Mouse (Mus musculus): ENCODE data around the gene Wwc1. TPM values are rescaled to one million over a fixed set of nuclear protein-coding genes. Genes with fewer than 3 reads are reported as not detected.

Wwc1 gene
- total RNA-seq (2014; rRNA removed) (21.1 and 21.2 TPM in 2 replicates), polyA plus RNA-seq (2015; fragmentation: Nextera tagmentation; extraction: Ambion mirVana) (13.2 and 13.8 TPM in 2 replicates)

DNA sequence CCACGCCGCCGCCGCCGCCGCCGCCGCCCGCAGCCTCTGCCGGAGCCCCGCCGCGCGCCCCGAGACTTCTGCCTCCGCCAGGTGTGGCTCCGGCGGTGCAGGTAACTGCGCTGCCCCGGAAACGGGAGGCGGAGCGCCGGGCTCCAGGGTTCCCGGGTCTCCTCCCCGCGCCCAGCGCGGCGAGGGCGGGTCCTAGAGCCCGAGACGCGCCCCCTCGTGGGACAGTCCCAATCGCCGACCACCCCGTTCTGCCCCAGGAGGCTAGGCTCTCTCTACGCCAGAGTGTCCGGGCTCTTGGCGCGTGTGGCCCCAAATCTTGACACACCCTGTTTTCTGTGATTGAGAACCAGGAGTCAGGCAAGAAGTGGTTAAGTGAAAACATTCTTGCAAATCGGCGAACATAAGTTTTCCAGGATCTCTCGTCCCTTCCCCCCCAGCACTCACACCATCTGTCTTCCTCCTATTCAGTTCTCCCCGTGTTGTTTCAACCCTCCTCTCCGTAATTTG is at the start of gene Wwc1:
TSS of gene Wwc1 (minus strand) at position 117 of the 507 bp plus-strand sequence.
- Histone ChIP-seq H3K9me3 (ENCODE audit: low read length) (no peaks in the 10 kb centered on the region), H3K4me3 (ENCODE audit: low read depth, low read length) (peak within 1 kb of the TSS; percentile 74), H3K4me2 (ENCODE audit: low read depth) (peak within 1 kb of the TSS; percentile 79), H3K36me3 (ENCODE audit: insufficient read depth) (no peaks in the 10 kb centered on the region), H3K4me1 (ENCODE audit: insufficient read depth) (peaks cover 24% of the 10 kb centered on the region), H3K27me3 (ENCODE audit: insufficient read depth, low read length) (no peaks in the 10 kb centered on the region), H3K9ac (peak within 1 kb of the TSS; percentile 67), H3K27ac (ENCODE audit: low read depth, low read length) (peak within 1 kb of the TSS; percentile 81)
- under 1% methylated on average over 46 of the region's 47 CpGs for WGBS
- TF ChIP-seq CTCF (IDR thresholded peaks at IDR 0.05; ENCODE audit: low read depth): peak; percentile 50
- ATAC-seq (peak; percentile 65), DNase-seq (peak; percentile 79)

DNA sequence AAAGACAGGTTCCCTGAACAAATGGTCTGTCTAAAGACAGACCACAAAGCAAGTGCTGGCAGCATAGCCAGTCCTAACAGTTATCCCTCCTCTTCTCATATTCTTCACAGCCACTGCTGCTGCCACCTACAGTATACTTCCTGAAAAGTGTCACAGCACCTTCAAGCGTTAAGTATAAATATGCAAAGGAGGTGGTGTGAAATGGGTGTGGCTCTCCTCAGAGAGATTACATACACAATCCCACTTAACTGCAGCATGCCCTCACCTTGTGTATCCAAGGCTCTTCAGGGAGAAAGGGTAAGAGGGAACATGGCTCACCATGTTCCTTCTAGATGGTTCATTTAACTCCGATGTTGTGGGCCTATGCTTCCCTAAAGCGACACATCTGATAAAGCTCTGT is 39.7 kb upstream of the Wwc1 start:
- H3K27me3 ChIP-seq (ENCODE audit: insufficient read depth, low read length): no peaks in the 10 kb centered on the region
- no peak overlapping the region for H3K4me3 ChIP-seq (ENCODE audit: low read depth, low read length)
- no peak overlapping the region for H3K27ac ChIP-seq (ENCODE audit: low read depth, low read length)
- no peak overlapping the region for H3K9ac ChIP-seq
- no peaks in the 10 kb centered on the region for H3K4me1 ChIP-seq (ENCODE audit: insufficient read depth)
- H3K9me3 ChIP-seq (ENCODE audit: low read length): no peaks in the 10 kb centered on the region
- ATAC-seq (no peak), DNase-seq (no peak)
- peaks cover 21% of the 10 kb centered on the region for H3K36me3 ChIP-seq (ENCODE audit: insufficient read depth)
- no peak overlapping the region for H3K4me2 ChIP-seq (ENCODE audit: low read depth)
- 72% methylated on average over 3 of the region's 3 CpGs for WGBS
- no peak for TF ChIP-seq CTCF (IDR thresholded peaks at IDR 0.05; ENCODE audit: low read depth)

DNA sequence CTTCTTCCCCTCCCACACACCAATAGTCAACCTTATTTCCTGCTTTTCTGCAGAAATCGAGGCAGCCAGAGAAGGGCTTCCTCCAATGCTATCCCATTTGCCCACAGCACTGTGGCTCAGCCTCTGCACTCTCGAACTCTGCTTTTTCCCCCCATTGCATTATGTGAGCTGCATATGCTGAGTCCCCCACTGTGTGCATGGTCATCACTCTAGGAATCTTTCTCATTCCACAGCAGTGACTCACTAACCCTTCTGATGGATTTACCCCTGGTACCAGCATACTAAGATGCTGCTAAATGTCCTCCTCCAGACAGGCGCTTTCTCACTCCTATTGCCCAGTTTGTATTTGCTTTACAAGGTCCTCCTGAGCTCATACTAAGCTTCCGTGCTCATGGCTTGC is 32.9 kb upstream of the Wwc1 start:
- no peak for ATAC-seq
- peaks cover 7% of the 10 kb centered on the region for H3K36me3 ChIP-seq (ENCODE audit: insufficient read depth)
- H3K4me1 ChIP-seq (ENCODE audit: insufficient read depth): no peaks in the 10 kb centered on the region
- no peak for DNase-seq
- no peak overlapping the region for H3K9ac ChIP-seq
- 78% methylated on average over 4 of the region's 4 CpGs for WGBS
- TF ChIP-seq CTCF (IDR thresholded peaks at IDR 0.05; ENCODE audit: low read depth): no peak
- H3K27ac ChIP-seq (ENCODE audit: low read depth, low read length): no peak overlapping the region
- no peaks in the 10 kb centered on the region for H3K27me3 ChIP-seq (ENCODE audit: insufficient read depth, low read length)
- no peaks in the 10 kb centered on the region for H3K9me3 ChIP-seq (ENCODE audit: low read length)
- H3K4me3 ChIP-seq (ENCODE audit: low read depth, low read length): no peak overlapping the region
- H3K4me2 ChIP-seq (ENCODE audit: low read depth): no peak overlapping the region

DNA sequence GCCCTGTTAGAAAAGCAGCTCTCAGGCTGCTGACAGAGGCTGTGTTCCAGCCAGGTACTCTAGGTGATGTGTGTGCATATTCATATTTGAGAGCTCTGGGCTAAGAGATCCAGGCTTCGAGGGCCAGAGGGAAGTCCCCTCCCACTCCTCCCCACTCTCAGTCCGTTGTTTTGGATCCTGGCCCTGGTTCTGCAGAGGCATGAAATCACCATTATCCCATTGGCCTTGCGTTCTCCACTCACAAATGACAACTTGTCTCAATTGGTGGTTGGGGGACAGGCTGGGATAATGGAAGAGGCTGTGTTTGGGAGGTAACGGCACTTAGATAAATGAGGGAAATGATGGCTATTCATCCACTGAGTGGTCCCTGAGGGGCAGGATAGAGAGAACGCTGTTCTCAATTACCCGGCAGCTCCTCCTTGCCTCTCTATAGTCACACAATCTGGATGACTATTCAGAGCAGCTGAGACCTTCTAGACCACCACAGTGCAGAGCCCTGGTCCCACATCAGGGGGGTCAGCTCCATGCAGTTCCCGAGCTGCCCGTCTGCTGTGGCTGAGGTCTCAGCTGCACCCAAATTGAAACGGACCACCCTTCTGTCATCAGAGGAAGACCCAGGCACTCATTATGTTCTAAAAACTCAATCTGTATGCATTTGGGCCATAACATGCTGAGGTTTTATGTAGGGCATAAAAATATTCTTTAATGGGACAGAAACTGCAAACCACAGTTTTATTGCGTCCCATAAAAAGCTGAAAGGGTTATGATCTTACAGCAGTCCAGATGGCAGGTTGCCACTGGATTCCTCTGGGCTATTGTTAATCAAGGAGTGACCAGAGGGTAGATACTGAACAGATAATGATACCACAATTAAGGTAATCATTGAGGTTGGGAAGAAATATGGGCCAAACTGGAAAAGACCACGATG is 29.2 kb upstream of the Wwc1 start:
- H3K27ac ChIP-seq (ENCODE audit: low read depth, low read length): no peak overlapping the region
- H3K4me2 ChIP-seq (ENCODE audit: low read depth): no peak overlapping the region
- peaks cover 14% of the 10 kb centered on the region for H3K36me3 ChIP-seq (ENCODE audit: insufficient read depth)
- H3K9me3 ChIP-seq (ENCODE audit: low read length): no peaks in the 10 kb centered on the region
- 50% methylated on average over 11 of the region's 11 CpGs for WGBS
- no peaks in the 10 kb centered on the region for H3K27me3 ChIP-seq (ENCODE audit: insufficient read depth, low read length)
- DNase-seq (no peak), ATAC-seq (no peak)
- TF ChIP-seq CTCF (IDR thresholded peaks at IDR 0.05; ENCODE audit: low read depth): no peak
- H3K4me3 ChIP-seq (ENCODE audit: low read depth, low read length): no peak overlapping the region
- H3K4me1 ChIP-seq (ENCODE audit: insufficient read depth): no peaks in the 10 kb centered on the region
- H3K9ac ChIP-seq: no peak overlapping the region

DNA sequence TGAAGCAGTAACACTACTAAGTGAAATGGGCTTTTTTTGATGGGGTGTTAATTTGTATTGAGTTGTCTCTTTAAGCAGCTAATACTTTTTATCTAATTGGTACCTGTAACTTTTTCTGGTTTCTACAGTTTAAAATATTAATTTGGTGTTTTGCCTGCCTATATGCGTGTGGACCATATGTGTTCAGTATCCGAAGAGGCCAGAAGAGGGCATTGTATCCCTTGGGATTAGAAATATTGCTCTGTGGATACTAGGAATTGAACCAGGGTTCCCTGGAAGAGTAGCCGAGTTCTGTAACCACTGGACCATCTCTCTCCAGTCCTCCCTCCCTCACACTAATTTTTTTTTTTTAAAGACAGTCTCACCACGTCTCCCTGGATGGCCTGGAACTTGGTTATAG is 22.6 kb upstream of the Wwc1 start:
- no peaks in the 10 kb centered on the region for H3K27me3 ChIP-seq (ENCODE audit: insufficient read depth, low read length)
- peaks cover 11% of the 10 kb centered on the region for H3K4me1 ChIP-seq (ENCODE audit: insufficient read depth)
- H3K9me3 ChIP-seq (ENCODE audit: low read length): no peaks in the 10 kb centered on the region
- no peak overlapping the region for H3K4me3 ChIP-seq (ENCODE audit: low read depth, low read length)
- peak; percentile 33 for TF ChIP-seq CTCF (IDR thresholded peaks at IDR 0.05; ENCODE audit: low read depth)
- 57% methylated on average over 4 of the region's 4 CpGs for WGBS
- peaks cover 4% of the 10 kb centered on the region; the same call in 1 of the 2 replicates for H3K36me3 ChIP-seq (ENCODE audit: insufficient read depth)
- no peak overlapping the region for H3K9ac ChIP-seq
- DNase-seq: no peak
- no peak for ATAC-seq
- no peak overlapping the region for H3K27ac ChIP-seq (ENCODE audit: low read depth, low read length)
- no peak overlapping the region for H3K4me2 ChIP-seq (ENCODE audit: low read depth)

DNA sequence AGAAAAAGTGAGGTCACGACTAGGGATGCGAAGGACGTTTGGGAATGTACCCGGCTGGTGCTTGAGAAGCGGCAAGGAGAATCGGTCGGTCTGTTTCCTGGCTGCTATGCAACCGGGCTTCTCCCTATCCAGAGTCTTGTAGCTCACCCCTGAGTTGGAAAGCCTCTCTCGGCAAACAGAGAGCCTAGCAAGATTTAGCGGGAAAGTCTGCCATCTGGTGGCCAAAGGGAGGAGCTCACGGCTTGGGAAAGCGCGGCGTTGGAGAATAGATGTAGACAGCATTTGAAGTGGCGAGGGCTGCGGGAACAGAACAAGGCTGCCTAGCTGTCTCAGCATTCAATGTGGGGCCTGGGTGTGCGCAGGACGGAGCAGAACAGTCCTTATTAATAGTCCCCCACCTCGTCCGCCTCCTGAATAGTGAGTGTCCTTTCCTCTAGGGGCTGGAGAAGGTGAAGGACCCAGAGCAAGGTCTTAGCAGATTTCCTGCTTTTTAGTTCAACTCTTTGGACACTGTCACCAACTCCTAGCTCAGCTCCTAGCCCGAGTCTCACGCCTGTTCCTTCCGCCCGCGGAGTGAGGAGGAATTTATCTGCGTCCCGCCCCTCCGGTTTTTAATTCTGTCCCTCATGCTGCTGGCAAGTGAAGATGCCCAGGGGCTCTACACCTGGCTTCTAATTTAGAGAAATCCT is 21.1 kb upstream of the Wwc1 start:
- Histone ChIP-seq H3K4me1 (ENCODE audit: insufficient read depth) (peaks cover 11% of the 10 kb centered on the region), H3K27ac (ENCODE audit: low read depth, low read length) (0 out of 2 replicates have a peak overlapping the region, but pooled peaks have one; percentile 40), H3K9ac (peak overlapping the region; percentile 14; the same call in 1 of the 2 replicates), H3K27me3 (ENCODE audit: insufficient read depth, low read length) (no peaks in the 10 kb centered on the region), H3K4me3 (ENCODE audit: low read depth, low read length) (peak overlapping the region; percentile 26), H3K36me3 (ENCODE audit: insufficient read depth) (no peaks in the 10 kb centered on the region), H3K4me2 (ENCODE audit: low read depth) (peak overlapping the region; percentile 44), H3K9me3 (ENCODE audit: low read length) (no peaks in the 10 kb centered on the region)
- WGBS: 5% methylated on average over 28 of the region's 28 CpGs
- peak; percentile 97 for TF ChIP-seq CTCF (IDR thresholded peaks at IDR 0.05; ENCODE audit: low read depth)
- DNase-seq: peak; percentile 98
- ATAC-seq: peak; percentile 92
